Mouse (Mus musculus): Measurements from ENCODE around the gene Pnma5.

Gene Pnma5

GRCm38 (mm10) chrX:72985607-72986006 lies 51.3 kb downstream of the Pnma5 start:
- no peak for DNase-seq (ENCODE audit: low read depth)
